Mouse (Mus musculus) gastrocnemius, postnatal 36 days (tissue): ENCODE measurements at regions not wholly inside any gene's neighbourhood (a gene's known extent, or its start where the extent isn't known, plus 50 kb on each side); places are given as distances from the start of the nearest gene placed in this dataset.
A peak's percentile ranks its signal among the peaks of the same experiment; 100 is the strongest.

Experiments
- DNase-seq, 2 experiments: peaks; one replicate each; pipeline ENCODE4 v3.0.0; 2022
- intact Hi-C: fragments of 180-260 bp; cut with DNase I; formaldehyde crosslinking; loops from one replicate; pipeline ENCODE4 v1.15.1; 2025

GRCm38 (mm10) chr6:93066553-93067376 is 123.5 kb upstream of the Adamts9 start:
- intact Hi-C loops = no loop called here
- no peak for DNase-seq

GRCm38 (mm10) chr6:93065917-93066552 is 122.7 kb upstream of the Adamts9 start:
- peak; percentile 33 to 34 for DNase-seq
- intact Hi-C loops = no loop called here

GRCm38 (mm10) chr6:93065366-93065765 is 122.1 kb upstream of the Adamts9 start:
- intact Hi-C loops = no loop called here
- no peak for DNase-seq

- intact Hi-C loops = no loop called here
- DNase-seq = no peak
These were observed 121.1 kb upstream of the Adamts9 start for GRCm38 (mm10) chr6:93064366-93064765.

- intact Hi-C loops = no loop called here
- no peak for DNase-seq
These were observed 118.4 kb upstream of the Adamts9 start for GRCm38 (mm10) chr6:93061741-93062140.

- intact Hi-C loops = no loop called here
- DNase-seq = no peak
These were observed 102.2 kb upstream of the Adamts9 start for GRCm38 (mm10) chr6:93045524-93045923.

GRCm38 (mm10) chr6:93041041-93041440 is 97.7 kb upstream of the Adamts9 start:
- intact Hi-C loops = no loop called here
- no peak for DNase-seq

GRCm38 (mm10) chr6:93031812-93032330 is 88.6 kb upstream of the Adamts9 start:
- no peak for DNase-seq
- intact Hi-C loops = no loop called here

- intact Hi-C loops = no loop called here
- peak; percentile 41 to 62 for DNase-seq
These were observed 83.1 kb upstream of the Adamts9 start for GRCm38 (mm10) chr6:93026068-93027022.

GRCm38 (mm10) chr6:93014534-93014933 is 71.2 kb upstream of the Adamts9 start:
- intact Hi-C loops = no loop called here
- DNase-seq = no peak

GRCm38 (mm10) chr6:93011906-93012305 is 68.6 kb upstream of the Adamts9 start:
- no peak for DNase-seq
- intact Hi-C loops = no loop called here

- intact Hi-C loops = no loop called here
- no peak for DNase-seq
These were observed 61.4 kb upstream of the Adamts9 start for GRCm38 (mm10) chr6:93004587-93005240.

GRCm38 (mm10) chr6:93003812-93004211 is 60.5 kb upstream of the Adamts9 start:
- no peak for DNase-seq
- intact Hi-C loops = no loop called here

GRCm38 (mm10) chr6:92993647-92994046 is 50.4 kb upstream of the Adamts9 start:
- intact Hi-C loops = no loop called here
- no peak for DNase-seq
